Mouse (Mus musculus) G1E (cell line): ENCODE measurements around the gene Snx10.

Source experiments
- CTCF ChIP-seq: IDR thresholded peaks from 2 replicates; pipeline ENCODE4 v1.5.1; 2012; ENCODE audit warnings: low read depth, low read length, inconsistent platforms, mixed read lengths
- GATA1 ChIP-seq: IDR thresholded peaks from 2 replicates; pipeline ENCODE4 v1.6.1; 2012; ENCODE audit warnings: borderline replicate concordance, low read length, inconsistent platforms, mixed read lengths
- GATA2 ChIP-seq: IDR thresholded peaks from 2 replicates; pipeline ENCODE4 v1.6.1; 2012; ENCODE audit warnings: low read depth, low read length, inconsistent platforms, borderline replicate concordance
- POLR2AphosphoS5 ChIP-seq: IDR thresholded peaks from 2 replicates; pipeline ENCODE4 v1.6.1; 2012; ENCODE audit warnings: low read depth, low read length, inconsistent platforms; ENCODE audit not compliant: insufficient replicate concordance
- TAL1 ChIP-seq: conservative IDR thresholded peaks from 2 replicates; pipeline ENCODE4 v1.6.1; 2012; ENCODE audit warnings: low read depth, low read length, inconsistent platforms, mixed read lengths

DNA sequence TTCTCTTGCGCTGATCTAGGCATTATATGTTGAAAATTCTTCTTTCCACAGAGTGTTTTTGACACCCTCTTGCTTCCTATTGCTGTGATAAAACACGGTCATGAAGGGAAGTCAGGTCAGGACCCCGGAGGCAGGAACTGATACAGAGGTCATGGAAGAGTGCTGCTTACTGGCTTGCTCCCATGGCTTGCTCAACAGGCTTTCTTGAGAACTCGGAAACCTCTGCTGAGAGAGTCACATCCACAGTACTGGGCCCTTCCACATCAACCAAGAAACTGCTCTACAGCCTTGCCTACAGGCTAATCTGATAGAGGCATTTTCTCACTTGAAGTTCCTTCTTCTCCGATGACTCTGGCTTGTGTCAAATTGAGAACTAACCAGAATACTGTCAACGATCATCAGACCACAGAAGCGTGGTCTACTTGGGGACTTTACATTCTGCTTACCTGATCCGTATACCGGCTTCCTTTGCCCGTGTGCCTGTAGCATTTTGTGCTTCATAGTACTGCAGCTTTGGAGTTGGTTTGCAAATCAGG is 27.6 kb downstream of the Snx10 start:
- TF ChIP-seq CTCF = no peak
- no peak for TF ChIP-seq GATA1
- no peak for TF ChIP-seq POLR2AphosphoS5
- no peak for TF ChIP-seq TAL1
- no peak for TF ChIP-seq GATA2
